Mouse (Mus musculus) lung, adult 2 months (tissue): ENCODE results near the gene Gpsm2.

Experiments used
- CTCF ChIP-seq: fragments of 200-500 bp; IDR thresholded peaks from 2 replicates; pipeline ENCODE4 v1.5.1; 2011; ENCODE audit warnings: mild to moderate bottlenecking, low read length, control low read depth; ENCODE audit not compliant: insufficient read depth
- POLR2A ChIP-seq: fragments of 200-500 bp; IDR thresholded peaks from 2 replicates; pipeline ENCODE4 v1.6.1; 2011; ENCODE audit warnings: low read depth, mild to moderate bottlenecking, control low read depth, low read length, borderline replicate concordance; ENCODE audit errors: extremely low read depth

DNA sequence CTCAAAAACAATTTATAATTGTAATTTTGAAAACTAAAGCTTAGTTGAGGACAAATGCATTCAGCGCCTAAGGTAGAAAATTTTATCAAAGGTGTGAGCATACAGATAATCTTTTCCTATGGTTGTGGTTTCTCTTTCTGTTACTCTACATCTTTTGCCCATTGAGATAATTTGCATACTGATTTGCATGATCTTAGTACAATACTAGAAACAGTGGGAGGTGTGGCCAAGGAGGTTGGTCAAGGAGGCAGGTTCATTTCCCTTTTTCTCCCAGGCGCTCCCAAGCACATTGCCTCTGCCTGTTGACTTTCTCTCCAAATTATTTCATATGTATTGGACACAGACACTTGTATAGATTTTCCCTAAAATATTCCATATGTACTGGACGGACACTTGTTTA, 15.7 kb upstream of the Gpsm2 start:
- TF ChIP-seq POLR2A (no peak), CTCF (no peak)
